Mouse (Mus musculus) heart, embryonic 11.5 days (tissue): ENCODE results near the gene Nop9. TPM values are rescaled to one million over a fixed set of nuclear protein-coding genes. Genes with fewer than 3 reads are reported as not detected.

Experiments used
- ATAC-seq: fragments of 200-750 bp; cut with Nextera tagmentation; replicated peaks from 2 replicates; pipeline ENCODE4 v1.8.0; 2017; ENCODE audit warnings: moderate library complexity; ENCODE audit not compliant: insufficient number of reproducible peaks, low FRiP score, low TSS enrichment
- H3K27ac ChIP-seq: fragments of 300-500 bp; sonication (generic); 2 replicates; pipeline ENCODE4 v1.5.1; 2014; ENCODE audit warnings: mild to moderate bottlenecking, low read depth, low read length
- H3K27me3 ChIP-seq: fragments of 300-500 bp; sonication (generic); 2 replicates; pipeline ENCODE4 v1.6.1; 2014; ENCODE audit warnings: mild to moderate bottlenecking, low read length, mixed read lengths; ENCODE audit not compliant: control insufficient read depth, insufficient read depth
- H3K36me3 ChIP-seq: fragments of 300-500 bp; sonication (generic); 2 replicates; pipeline ENCODE4 v1.6.1; 2014; ENCODE audit warnings: mild to moderate bottlenecking, low read length, moderate library complexity, mixed read lengths; ENCODE audit not compliant: control insufficient read depth, insufficient read depth
- H3K4me1 ChIP-seq: fragments of 300-500 bp; sonication (generic); 2 replicates; pipeline ENCODE4 v1.6.1; 2014; ENCODE audit warnings: low read length; ENCODE audit not compliant: control insufficient read depth, insufficient read depth
- H3K4me2 ChIP-seq: fragments of 300-500 bp; sonication (generic); 2 replicates; pipeline ENCODE4 v1.6.1; 2014; ENCODE audit warnings: mild to moderate bottlenecking, moderate library complexity
- H3K4me3 ChIP-seq: fragments of 300-500 bp; sonication (generic); 2 replicates; pipeline ENCODE4 v1.5.1; 2014; ENCODE audit warnings: low read depth, low read length
- H3K9ac ChIP-seq: fragments of 300-500 bp; sonication (generic); 2 replicates; pipeline ENCODE4 v1.6.1; 2014; ENCODE audit warnings: mild to moderate bottlenecking, low read depth, low read length, moderate library complexity
- H3K9me3 ChIP-seq: fragments of 300-500 bp; sonication (generic); replicated peaks from 2 replicates; pipeline ENCODE4 v1.6.1; 2016; ENCODE audit warnings: low read length; ENCODE audit not compliant: control insufficient read depth
- WGBS: fragments of 180-500 bp; shearing (Covaris S2); extraction: QIAGEN DNeasy Blood & Tissue Kit; methylation state at CpG from one replicate; pipeline ENCODE4 v1.1.7; 2014; ENCODE audit not compliant: insufficient replicate concordance; 5-methylcytosine and 5-hydroxymethylcytosine counted together
- polyA plus RNA-seq: library from polyadenylated mRNA; unstranded; fragments of >200 nt; fragmentation: Nextera tagmentation; extraction: Ambion mirVana; gene quantifications from 2 replicates; pipeline ENCODE4 v1.2.1, GENCODE M21; 2014

Gene Nop9
- polyA plus RNA-seq, 1 experiment from 2014 or later: 25.1 TPM

GRCm38 (mm10) chr14:55795380-55796163 is 50.1 kb downstream of the Nop9 start:
- Histone ChIP-seq H3K9me3 (no peaks in the 10 kb centered on the region), H3K36me3 (no peaks in the 10 kb centered on the region), H3K27me3 (no peaks in the 10 kb centered on the region), H3K9ac (no peak overlapping the region), H3K27ac (no peak overlapping the region), H3K4me1 (no peaks in the 10 kb centered on the region), H3K4me3 (no peak overlapping the region), H3K4me2 (no peak overlapping the region)
- ATAC-seq: no peak
- WGBS: 69% methylated on average over 15 of the region's 15 CpGs

Other genes starting within 250 kb of the Nop9 start
- 0.32 and 0.43 TPM in 2 replicates for gene Cpne6, start 235.2 kb upstream of the Nop9 start, polyA plus RNA-seq
- gene Nrl, start 220.7 kb upstream of the Nop9 start, polyA plus RNA-seq: not detected in 2 replicates
- 28.0 and 33.0 TPM in 2 replicates for gene Pck2, start 205.4 kb upstream of the Nop9 start, polyA plus RNA-seq
- 61.3 and 71.1 TPM in 2 replicates for gene Dcaf11, start 185.7 kb upstream of the Nop9 start, polyA plus RNA-seq
- 1.0 and 1.3 TPM in 2 replicates for gene A730061H03Rik, start 185.3 kb upstream of the Nop9 start, polyA plus RNA-seq
- 107 and 108 TPM in 2 replicates for gene Fitm1, start 170.1 kb upstream of the Nop9 start, polyA plus RNA-seq
- gene Psme1, start 167.6 kb upstream of the Nop9 start, polyA plus RNA-seq: 223 and 235 TPM in 2 replicates
- gene Emc9, start 160.4 kb upstream of the Nop9 start, polyA plus RNA-seq: 18.7 and 20.0 TPM in 2 replicates
- 222 and 223 TPM in 2 replicates for gene Psme2, start 154.6 kb upstream of the Nop9 start, polyA plus RNA-seq
- gene Rnf31, start 154.0 kb upstream of the Nop9 start, polyA plus RNA-seq: 11.2 and 13.0 TPM in 2 replicates
- gene Irf9, start 142.1 kb upstream of the Nop9 start, polyA plus RNA-seq: 6.4 and 7.5 TPM in 2 replicates
- gene Rec8, start 127.7 kb upstream of the Nop9 start, polyA plus RNA-seq: 8.8 and 14.1 TPM in 2 replicates
- 70.1 and 81.7 TPM in 2 replicates for gene Ipo4, start 109.7 kb upstream of the Nop9 start, polyA plus RNA-seq
- gene Gm49378, start 107.8 kb upstream of the Nop9 start, polyA plus RNA-seq: 1.9 and 4.2 TPM in 2 replicates
- 78.7 and 86.9 TPM in 2 replicates for gene Tm9sf1, start 101.9 kb upstream of the Nop9 start, polyA plus RNA-seq
- gene Tssk4, start 95.5 kb upstream of the Nop9 start, polyA plus RNA-seq: 0.63 TPM in 2 replicates
- gene Mdp1, start 85.2 kb upstream of the Nop9 start, polyA plus RNA-seq: 72.0 and 74.2 TPM in 2 replicates
- gene Gmpr2, start 73.8 kb upstream of the Nop9 start, polyA plus RNA-seq: 41.3 and 43.3 TPM in 2 replicates
- gene Nedd8, start 73.6 kb upstream of the Nop9 start, polyA plus RNA-seq: 512 and 535 TPM in 2 replicates
- gene Tinf2, start 63.9 kb upstream of the Nop9 start, polyA plus RNA-seq: 39.6 and 42.3 TPM in 2 replicates
- gene Tgm1, start 31.8 kb upstream of the Nop9 start, polyA plus RNA-seq: 0.13 and 0.30 TPM in 2 replicates
- 19.1 and 19.7 TPM in 2 replicates for gene Rabggta, start 23.4 kb upstream of the Nop9 start, polyA plus RNA-seq
- 56.4 and 60.3 TPM in 2 replicates for gene Dhrs1, start within 50 bp of the Nop9 start, polyA plus RNA-seq
- gene Cideb, start 12.8 kb downstream of the Nop9 start, polyA plus RNA-seq: 1.4 and 1.7 TPM in 2 replicates
- gene Ltb4r2, start 15.7 kb downstream of the Nop9 start, polyA plus RNA-seq: 0.16 and 1.0 TPM in 2 replicates
- gene Ltb4r1, start 20.3 kb downstream of the Nop9 start, polyA plus RNA-seq: 0.11 and 0.21 TPM in 2 replicates
- 13.2 and 19.7 TPM in 2 replicates for gene Adcy4, start 38.4 kb downstream of the Nop9 start, polyA plus RNA-seq
- 19.6 and 19.8 TPM in 2 replicates for gene Ripk3, start 43.2 kb downstream of the Nop9 start, polyA plus RNA-seq
- gene Nfatc4, start 77.5 kb downstream of the Nop9 start, polyA plus RNA-seq: 15.5 and 16.9 TPM in 2 replicates
- 12.5 and 20.3 TPM in 2 replicates for gene Nynrin, start 108.3 kb downstream of the Nop9 start, polyA plus RNA-seq
- 0.30 and 0.42 TPM in 2 replicates for gene Cbln3, start 138.7 kb downstream of the Nop9 start, polyA plus RNA-seq
- 6.0 and 8.9 TPM in 2 replicates for gene Khnyn, start 139.3 kb downstream of the Nop9 start, polyA plus RNA-seq
- gene Sdr39u1, start 154.6 kb downstream of the Nop9 start, polyA plus RNA-seq: 36.9 and 42.2 TPM in 2 replicates
- not detected in 2 replicates for gene Cma1, start 199.0 kb downstream of the Nop9 start, polyA plus RNA-seq
- not detected in 2 replicates for gene Cma2, start 205.3 kb downstream of the Nop9 start, polyA plus RNA-seq